Mouse (Mus musculus) activated CD4-positive, CD25-positive, alpha-beta regulatory T cell, adult 4 months (primary cell): ENCODE results near the gene 1700001F09Rik. TPM values are rescaled to one million over a fixed set of nuclear protein-coding genes. Genes with fewer than 3 reads are reported as not detected.
"Not testable (repeated sequence)": the region's sequence is repeated elsewhere in the genome, so short reads cannot be mapped to it uniquely, and the experiment has no call there.

Source experiments
- ATAC-seq: one replicate; pipeline ENCODE4 v1.8.0; 2017
- polyA plus RNA-seq, 2 experiments: library from polyadenylated mRNA; unstranded; fragments of 100-300 nt; shearing (Covaris generic); gene quantifications; one replicate each; pipeline ENCODE4 v1.2.1; 2017

1700001F09Rik gene
- polyA plus RNA-seq: not detected

GRCm38 (mm10) chr14:43347711-43348110 is at the start of gene 1700001F09Rik:
Gene 1700001F09Rik, minus strand, starts transcription at chr14:43347811.
- not testable (repeated sequence) for ATAC-seq

GRCm38 (mm10) chr14:43361713-43362112 is 14.1 kb upstream of the 1700001F09Rik start:
- not testable (repeated sequence) for ATAC-seq

GRCm38 (mm10) chr14:43359246-43359645 is 11.6 kb upstream of the 1700001F09Rik start:
- ATAC-seq: not testable (repeated sequence)

- ATAC-seq: not testable (repeated sequence)
Measured at GRCm38 (mm10) chr14:43357496-43357895, 9.9 kb upstream of the 1700001F09Rik start.

- not testable (repeated sequence) for ATAC-seq
Measured at GRCm38 (mm10) chr14:43352944-43353343, 5.3 kb upstream of the 1700001F09Rik start.

GRCm38 (mm10) chr14:43337646-43338045 is 10.0 kb downstream of the 1700001F09Rik start:
- ATAC-seq: not testable (repeated sequence)

GRCm38 (mm10) chr14:43331362-43331880 is 16.2 kb downstream of the 1700001F09Rik start:
- not testable (repeated sequence) for ATAC-seq

- not testable (repeated sequence) for ATAC-seq
Measured at GRCm38 (mm10) chr14:43328603-43329002, 19.0 kb downstream of the 1700001F09Rik start.

- not testable (repeated sequence) for ATAC-seq
Measured at GRCm38 (mm10) chr14:43319516-43319915, 28.1 kb downstream of the 1700001F09Rik start.

GRCm38 (mm10) chr14:43293503-43293902 is 54.1 kb downstream of the 1700001F09Rik start, which contains the start of gene Gm8127:
Gene Gm8127, minus strand, starts transcription at chr14:43293832.
- not testable (repeated sequence) for ATAC-seq

Other genes with a start within 250 kb of the 1700001F09Rik start
- gene Gm8104, start 247.2 kb downstream of the 1700001F09Rik start, polyA plus RNA-seq: not detected
- gene Gm7233, start 167.9 kb downstream of the 1700001F09Rik start, polyA plus RNA-seq: not detected
- gene Gm8122, start 112.5 kb downstream of the 1700001F09Rik start, polyA plus RNA-seq: not detected
- gene Gm8126, start 89.2 kb downstream of the 1700001F09Rik start, polyA plus RNA-seq: not detected
- gene Gm9732, start 72.8 kb downstream of the 1700001F09Rik start, polyA plus RNA-seq: under 1 TPM; 0.42 to 0.44 TPM
- gene Gm8127, start 54.0 kb downstream of the 1700001F09Rik start, polyA plus RNA-seq: not detected
- not detected for gene Gm8138, start 68.5 kb upstream of the 1700001F09Rik start, polyA plus RNA-seq
- not detected for gene Gm5799, start 195.8 kb upstream of the 1700001F09Rik start, polyA plus RNA-seq
- gene Gm17654, start 231.3 kb upstream of the 1700001F09Rik start, polyA plus RNA-seq: not detected